Mouse (Mus musculus): ENCODE measurements at regions not wholly inside any gene's neighbourhood (a gene's known extent, or its start where the extent isn't known, plus 50 kb on each side); places are given as distances from the start of the nearest gene placed in this dataset.

DNA sequence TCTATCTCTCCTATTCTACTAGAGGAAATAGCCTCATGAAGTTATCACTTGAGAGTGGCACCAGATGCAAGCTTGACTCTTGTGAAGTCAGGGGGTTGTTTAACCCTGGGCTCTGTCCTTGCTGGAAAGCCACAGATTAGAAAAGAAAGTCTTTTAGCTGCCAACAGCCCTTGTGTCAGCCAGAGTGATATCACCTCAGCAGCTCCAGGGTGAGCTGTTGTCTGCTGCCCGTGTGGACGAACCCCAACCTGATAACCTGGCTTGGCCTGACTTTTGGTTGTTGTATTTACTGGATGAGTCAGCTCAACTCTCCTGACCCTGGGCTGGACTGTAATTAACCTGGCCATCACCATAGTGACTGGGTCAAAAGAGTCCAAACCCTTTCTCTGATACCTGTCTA is 88.6 kb upstream of the Serbp1 start:
- no peak for ATAC-seq

DNA sequence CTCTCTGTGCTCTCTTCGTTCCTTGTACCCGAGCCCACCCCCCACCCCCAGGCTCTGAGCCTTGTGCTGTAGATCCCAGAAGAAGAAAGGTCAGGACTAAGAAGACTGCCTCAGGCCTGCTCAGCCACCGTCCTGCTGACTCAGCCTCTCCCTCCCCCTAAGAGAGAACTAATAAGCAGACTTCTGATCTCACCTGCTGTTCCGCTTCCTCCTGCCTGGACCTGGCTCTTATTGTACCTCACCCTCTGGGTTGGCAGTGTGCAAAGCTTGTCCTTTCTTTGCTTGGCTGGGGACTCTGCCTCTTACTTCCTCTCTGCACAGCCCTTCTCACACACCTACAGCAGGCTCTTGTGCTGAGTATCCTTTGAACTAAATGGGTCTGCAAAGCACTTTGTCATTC is 91.3 kb upstream of the Serbp1 start:
- ATAC-seq: no peak

DNA sequence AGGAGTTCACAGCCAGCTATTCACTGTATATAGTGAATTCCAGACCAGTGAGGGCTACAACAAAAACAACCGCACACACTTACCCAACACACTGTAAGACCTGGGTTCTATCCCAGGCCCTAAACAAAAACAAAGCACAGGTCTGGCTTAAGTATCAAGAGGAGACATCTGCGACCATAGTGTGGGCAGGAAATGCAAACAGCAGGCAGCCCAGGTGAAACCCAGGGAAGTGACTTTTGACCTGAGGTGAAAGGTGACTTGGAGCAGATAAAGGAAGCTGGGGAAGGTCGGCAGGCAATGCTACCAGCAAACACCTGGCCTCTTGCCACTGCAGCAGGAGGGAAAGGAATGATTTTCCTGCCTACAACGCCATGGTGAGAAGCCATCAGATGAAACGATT is 92.0 kb upstream of the Serbp1 start:
- ATAC-seq: no peak

DNA sequence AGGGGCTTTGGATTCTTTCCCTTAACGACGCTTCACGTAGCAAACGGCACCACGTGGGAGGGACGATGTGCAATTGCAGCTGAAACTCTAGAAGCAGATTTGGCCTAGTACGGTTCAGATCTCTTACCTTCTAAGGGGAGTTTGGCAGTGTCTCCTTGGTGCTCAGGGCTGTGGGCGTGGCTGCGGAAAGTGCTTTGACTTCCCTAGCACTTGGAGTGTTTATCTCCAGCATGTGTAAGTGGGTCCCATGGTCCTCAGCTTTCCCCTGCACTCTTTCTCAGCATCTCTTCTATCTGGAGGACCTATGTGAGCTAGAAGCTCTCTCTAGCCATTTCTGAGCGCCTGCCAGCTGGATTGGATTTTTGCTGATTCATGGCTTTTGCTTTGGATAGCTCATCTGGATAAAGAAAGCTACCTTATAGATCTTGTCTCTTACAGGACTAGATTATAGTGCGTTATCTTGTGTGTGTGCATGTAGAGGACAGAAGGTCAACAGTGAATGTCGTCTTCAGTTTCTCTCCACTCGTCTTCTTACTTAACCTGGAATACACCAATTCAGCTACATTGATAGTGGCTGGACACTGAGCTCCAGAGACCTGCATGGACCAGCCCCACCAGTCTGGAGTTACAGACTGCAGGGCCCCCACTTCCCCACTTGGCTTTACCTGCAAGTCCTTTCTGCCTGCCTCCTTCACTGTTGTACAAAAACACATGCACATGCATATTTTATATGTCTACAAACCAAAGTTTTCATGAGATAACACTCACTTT is 92.8 kb upstream of the Serbp1 start:
- no peak for ATAC-seq

DNA sequence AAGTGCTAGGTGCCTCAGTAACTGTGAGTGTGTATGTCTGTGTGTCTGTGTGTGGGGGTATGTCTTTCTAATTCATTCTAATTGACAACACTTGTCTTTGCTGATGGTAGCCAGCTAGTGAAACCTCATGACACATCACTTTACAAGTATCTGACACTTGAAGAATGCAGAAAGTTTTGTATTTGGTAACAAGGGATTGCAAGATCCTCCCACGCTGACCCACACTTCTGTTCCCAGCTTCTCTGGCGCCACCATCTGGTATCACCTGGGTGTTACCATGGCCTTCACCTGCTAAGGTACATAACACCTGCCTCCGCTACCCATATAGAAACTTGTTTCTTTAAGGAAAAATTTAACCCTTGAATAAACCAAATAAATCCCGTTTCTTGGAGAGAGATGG is 95.8 kb upstream of the Serbp1 start:
- ATAC-seq: no peak

DNA sequence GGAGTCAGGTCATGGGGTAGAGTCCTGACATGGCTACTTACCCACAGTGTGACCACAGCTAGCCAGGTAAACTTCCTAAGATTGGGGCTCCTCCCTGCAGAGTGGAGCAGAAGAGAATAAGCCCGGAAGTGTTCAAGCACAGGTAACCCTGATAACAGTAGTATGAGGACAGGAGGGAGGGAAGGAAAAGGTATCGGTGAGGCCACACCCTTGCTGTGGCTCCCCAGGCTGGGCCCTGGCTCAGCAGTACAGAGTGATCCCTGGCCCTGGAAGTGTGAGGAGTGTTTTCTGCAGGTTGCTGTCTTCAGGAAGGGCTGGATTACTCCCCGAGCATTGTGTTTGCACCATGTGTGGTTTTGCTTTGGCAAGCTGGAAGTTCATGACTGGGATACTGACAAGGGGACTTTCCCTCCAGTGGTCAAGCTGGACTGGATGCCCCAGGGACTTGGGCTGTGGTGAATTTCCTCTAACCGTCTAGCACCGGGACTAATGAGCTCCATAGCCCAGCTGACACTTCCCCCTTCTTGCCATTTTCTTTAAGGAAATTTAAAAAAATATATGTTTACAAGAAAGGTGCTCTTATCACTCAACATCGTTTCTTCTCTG is 97.2 kb upstream of the Serbp1 start:
- no peak for ATAC-seq

DNA sequence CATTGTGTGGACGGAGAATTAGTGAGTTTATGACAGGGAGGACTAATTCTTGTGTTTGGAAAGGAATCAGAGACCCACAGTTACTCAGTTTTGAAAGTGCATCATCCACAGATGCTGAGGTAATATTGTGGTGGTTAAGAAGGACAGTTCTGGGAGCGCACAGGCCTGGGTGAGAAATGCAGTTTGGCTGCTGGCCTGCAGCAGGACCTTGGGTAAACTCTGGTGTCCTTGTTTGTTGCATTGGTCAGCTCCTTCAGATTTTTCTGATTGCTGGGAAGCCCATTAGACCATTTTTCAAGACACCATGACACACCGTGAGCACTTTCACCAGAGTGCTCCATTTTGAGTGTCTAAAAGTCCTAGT is 99.0 kb upstream of the Serbp1 start:
- no peak for ATAC-seq

DNA sequence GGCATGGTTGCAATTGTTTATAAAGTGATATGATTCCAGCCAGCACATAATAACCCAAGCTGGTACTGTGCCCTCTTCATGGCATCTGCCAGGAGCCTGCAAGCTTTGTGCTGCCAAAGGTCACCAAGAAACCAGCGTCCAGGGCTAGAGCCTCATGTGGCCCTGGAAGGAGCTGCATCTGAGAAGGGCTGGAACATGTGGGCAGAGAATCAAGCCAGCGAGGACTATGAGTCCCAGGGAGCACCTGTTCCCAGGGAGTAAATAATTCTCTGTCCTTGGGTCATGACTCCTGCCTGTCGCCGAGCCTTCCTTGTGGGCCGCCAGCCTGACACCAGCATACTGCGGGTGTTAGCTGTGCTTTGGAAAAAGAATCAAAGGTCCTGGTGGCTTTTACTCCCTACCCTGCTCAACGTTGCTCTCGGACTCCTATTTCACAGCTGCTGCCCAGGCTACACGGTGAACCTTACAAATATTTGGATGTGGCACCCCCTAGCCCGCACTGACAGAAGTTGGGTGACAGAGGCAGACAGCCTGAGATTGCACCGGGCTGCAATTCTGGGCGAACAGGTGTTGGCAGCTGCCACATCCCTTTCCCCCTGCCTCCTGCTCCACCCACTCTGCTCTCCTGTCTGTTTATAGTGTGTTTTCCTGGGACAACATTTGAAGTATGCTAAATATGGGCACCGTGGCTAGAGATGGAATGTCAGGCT is 99.5 kb upstream of the Serbp1 start:
- no peak for ATAC-seq

DNA sequence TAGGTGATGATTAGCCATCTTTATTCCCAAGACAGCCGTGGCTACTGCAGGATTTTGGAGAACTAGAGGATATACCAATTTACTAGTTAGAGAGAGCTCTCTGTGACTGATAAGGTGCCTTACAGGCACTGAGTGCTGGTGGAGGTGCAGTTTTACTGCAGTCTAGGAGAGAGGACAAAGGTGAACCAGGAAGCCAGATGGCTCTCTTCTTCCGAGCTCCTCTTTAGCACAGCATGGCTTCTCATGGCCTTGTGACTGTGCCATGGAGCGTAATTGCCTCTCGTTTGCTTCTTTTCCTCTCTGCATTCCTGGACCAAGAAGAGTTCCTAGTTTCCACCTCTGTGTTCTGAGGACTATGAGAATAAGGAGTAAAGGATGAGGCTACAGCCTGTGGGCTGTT is 100.2 kb upstream of the Gadd45a start:
- ATAC-seq: no peak

DNA sequence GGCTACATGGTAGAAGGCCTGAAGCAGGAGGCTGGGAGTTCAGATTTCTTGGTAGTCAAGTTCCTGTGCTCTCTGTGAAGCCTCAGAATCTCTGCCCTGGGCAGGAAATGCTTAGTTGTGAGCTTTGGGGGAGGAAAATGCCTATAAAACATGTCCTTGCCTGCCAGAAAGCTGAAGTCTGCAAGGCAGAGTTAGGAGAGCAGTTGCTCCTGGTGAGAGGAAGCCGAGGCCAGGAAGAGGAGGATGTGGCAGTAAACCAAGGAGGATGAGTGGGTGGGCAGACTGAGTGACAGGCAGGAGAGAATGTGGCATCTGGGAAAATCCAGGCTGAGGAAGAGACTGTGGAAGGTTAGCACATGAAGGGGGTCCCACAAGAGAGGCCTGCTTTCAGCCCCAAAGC is 97.7 kb upstream of the Gadd45a start:
- ATAC-seq: no peak

DNA sequence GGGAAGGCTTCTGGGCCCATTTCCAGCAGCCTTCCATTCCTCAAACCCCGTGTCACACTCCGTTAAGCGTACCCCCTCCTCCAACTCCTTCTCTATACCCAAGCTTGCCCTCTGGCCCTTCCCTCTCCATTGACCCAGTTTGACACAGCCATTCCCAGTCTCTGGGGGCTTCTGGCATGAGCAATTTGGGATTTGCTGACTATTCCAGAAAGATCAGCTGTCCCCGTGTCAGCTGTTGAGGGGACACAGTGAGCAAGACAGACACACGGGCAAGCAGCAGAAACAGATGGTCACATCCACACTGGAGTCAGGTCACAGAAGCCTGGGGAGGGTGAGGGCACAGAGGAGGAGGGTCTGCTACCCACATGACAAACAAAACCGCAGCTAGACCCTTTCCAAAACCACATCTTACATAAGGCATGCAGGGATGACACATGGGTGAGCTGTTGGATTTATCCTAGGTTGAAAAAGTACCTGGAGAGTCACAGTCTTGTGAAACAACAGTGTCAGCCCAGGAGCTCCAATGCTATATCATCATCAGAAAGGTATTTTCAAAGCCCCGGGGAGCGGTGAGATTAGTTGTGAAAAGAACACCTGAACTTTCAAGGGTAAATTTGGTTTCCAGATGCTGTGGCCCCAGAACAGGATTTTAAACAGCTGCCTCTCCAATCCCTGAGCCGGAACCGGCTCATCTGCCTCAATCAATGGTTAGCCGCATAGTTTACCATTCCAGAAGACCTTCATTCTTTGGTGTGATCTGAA is 93.5 kb upstream of the Gadd45a start:
- ATAC-seq: no peak

DNA sequence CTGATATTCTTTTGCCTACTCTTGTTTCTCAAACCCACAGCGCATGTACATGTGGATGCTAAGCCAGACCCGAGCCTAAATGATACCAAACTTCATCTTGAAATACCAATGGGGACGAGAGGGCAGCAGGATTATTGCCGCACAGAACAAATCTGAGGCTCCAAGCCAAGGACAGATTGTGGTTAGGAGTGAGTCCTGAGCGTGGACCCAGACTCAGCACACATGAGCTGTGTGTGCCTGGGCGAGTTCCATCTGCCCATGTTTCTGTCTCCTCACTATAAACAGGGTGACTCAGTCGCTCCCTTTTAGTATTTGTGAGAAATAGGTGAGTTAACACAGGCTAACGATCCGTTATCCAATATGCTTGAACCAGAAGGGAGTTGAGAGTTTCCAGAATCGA is 92.4 kb upstream of the Gadd45a start:
- no peak for ATAC-seq

DNA sequence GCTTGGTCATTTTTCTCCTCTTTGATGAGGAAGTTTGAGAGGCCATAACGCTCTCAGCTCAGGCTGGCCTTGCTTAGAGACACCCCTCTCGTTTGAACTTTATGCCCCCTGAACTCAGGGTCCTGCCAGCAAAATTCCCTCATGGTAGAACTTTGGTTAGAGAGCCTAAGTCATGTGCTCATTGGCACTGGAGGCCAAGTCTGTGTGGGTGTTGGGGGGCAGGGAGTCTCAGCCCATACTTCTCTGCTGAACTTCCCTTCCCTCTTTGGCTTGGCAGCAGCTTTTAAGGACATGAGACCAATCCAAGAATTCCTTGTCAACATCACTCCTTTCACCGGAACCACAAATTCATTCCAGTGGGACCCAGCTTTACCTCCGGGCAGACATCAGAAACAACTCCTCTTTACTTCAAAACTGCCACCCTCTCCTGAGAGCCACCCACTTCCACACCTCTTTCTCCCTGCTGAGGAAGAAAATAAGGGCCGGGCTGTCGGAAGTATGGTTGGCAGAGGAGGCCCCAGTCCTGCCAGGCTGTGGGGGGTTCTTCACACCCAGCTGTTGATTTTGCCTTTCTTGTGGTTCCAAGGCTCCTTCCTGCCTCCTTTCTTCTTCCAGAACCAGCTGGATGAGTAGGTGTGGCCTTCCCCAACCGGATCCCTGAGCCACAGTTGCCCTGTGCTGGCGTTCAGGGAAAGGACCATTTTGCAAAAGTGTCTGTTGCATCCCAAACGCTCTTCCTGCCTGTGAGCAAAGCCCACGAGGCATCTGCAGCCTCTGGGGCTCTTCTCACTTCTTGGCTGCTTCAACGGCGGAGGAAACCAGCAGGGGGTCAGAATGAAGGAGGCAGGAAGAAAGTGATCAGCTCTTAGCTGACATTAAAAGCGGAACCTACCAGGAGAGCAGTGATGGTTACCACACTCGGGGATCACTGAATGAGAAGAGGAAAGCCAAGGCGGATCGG is 91.5 kb upstream of the Gadd45a start:
- no peak for ATAC-seq

DNA sequence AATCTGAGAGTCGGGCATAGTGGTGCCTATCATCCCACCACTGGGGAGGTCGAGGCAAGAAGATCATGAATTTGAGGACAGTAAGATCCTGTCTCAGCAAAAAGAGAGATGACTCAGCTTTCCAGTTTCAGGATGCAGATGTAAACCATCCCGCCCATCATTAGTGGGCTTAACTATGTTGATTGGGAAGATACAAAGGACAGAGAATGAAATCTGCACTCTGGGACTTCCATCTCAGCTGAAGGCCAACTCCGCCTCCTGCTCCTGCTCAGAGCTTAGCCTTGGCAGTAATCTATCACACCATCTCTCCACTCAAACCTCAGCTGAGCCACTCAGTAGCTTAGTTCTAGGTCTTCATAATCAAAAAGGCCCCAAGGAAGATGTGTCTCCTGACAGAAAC is 90.5 kb upstream of the Gadd45a start:
- no peak for ATAC-seq

DNA sequence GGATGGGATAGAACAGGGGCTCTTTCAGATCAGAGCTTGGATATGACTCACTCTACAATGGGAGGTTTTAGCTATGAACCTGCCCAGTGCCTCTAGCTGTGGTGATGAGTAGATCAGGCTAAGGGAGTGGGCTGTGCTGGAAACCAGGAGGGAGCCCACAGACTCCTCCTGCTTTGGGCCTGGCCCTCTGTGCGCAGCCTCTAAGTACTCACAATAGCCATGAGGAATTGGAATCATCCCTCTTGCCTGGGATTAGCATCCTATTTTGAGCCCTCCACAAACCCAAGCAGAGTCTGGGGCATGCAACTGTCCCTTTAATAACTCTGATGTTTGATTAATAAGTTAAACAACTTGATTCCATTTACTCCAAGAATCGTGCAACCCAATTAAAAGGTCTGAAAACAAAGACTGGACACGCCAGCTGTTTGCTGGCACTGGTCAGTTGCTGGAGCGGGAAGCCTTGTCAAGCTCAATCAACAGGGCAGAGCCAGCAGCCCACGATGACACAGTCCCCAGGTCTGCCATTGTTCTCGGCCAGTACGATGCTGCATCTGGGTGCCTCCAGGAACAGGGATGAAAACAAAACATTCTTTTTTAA is 88.6 kb upstream of the Gadd45a start:
- no peak for ATAC-seq

DNA sequence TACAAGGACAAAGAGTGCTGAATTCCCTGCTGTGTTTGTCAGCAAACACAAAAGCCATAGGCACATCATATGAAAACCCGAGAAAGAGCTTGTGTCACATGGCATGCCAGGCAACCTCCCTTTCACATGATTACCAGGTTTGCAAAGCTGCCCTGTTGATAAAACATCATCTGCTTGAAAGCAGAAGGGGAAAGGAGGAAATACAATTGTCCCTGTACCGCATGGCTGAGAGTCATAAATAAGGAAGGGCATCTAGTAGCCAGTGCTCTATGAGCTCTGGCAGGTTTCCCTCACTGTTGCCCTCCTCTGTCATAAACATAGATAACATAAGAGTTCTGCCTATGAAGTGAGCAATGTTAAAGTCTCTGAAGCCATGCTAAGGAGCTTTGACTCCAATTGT is 86.8 kb upstream of the Gadd45a start:
- no peak for ATAC-seq

DNA sequence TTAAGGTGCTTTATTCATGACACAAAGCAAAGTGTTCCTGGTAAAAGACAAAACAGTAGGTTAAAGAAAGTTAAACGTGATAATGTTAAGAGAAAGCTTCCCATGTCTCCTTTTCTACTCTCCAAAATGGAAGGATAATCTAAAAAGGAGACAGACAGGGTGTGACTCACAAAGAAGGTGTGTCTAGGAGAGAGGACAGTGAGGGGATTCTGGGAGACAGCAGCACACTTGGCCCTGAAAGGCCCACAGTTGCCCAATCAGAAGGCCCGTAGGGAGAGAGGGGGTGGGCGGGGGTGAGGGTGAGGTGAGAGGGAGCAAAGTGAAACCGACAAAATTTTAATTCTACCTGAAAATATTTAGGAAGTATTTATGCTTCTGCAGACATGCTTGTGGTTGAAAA is 85.8 kb upstream of the Gadd45a start:
- no peak for ATAC-seq

DNA sequence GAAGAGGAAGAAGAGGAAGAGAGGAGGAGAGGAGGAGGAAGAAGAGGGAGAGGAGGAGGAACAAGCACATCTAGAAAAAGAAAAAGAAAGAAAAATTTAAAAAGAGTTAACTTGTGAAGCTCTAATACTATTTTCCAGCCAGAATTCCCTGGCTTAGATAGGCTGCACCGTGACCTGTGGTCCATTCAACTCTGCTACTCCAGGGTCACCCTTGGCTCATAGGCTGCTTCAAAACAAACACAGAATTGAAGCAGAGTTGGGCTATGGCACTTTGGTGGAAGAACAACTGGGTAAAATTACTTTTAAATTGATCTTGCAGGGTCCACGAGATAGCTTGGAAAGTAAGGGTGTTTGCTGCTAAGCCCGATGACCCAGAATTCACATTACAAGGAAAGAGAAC is 79.0 kb upstream of the Gadd45a start:
- ATAC-seq: no peak

DNA sequence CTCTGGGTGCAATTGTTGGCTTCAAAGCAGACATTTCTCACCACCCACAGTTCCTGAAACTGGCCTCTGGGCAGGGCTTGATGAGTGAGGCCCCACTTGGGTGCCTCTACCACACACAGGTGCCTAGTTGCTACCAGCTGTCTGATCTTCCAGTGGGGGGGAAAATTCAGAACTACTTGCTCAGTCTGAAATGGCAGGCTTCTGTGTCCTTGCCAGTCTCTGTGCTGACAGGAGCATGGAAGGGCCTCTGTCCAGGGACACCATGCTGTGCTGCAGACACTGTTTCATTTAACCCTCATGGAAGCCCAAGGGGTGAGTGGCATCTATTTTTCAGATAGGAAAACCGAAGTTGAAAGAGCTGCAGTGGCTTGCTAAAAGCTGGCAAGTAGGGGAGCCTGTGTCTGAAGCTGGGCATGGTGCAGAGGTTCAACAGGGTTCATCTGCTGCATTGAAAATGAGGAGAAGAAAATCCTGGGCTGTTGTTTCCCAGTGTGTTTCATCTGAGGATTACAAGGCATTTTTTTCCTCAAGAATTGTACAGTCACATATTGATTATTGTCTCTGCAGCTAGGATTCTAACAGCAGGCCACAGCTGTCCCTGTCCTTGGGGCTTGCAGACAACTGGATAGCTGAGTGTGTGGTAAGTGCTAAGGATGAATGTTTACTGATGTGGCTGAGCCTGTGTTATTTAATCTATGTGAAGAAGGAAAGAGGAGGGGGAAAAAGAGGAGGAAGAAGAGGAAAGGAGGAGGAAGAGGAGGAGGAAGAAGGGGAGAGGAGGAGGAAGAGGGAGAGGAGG is 78.4 kb upstream of the Gadd45a start:
- ATAC-seq: no peak

DNA sequence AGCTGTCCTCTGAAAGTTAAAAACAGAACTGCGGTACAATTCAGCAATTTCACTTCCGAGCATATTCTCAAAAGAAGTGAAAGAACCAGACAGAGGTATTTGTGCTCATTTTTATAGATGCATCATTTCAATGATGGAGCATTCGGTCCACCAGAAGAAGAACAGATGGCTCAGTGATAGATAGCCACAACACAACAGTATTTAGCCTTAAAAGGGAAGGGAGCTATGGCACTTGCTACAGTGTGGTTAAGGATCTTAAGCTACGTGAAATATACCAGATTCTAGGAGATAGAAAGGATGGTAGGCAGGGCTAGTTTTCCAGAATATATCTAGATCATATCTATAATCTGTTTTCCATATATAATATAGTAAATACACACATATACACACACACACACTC is 77.5 kb upstream of the Gadd45a start:
- ATAC-seq: no peak

DNA sequence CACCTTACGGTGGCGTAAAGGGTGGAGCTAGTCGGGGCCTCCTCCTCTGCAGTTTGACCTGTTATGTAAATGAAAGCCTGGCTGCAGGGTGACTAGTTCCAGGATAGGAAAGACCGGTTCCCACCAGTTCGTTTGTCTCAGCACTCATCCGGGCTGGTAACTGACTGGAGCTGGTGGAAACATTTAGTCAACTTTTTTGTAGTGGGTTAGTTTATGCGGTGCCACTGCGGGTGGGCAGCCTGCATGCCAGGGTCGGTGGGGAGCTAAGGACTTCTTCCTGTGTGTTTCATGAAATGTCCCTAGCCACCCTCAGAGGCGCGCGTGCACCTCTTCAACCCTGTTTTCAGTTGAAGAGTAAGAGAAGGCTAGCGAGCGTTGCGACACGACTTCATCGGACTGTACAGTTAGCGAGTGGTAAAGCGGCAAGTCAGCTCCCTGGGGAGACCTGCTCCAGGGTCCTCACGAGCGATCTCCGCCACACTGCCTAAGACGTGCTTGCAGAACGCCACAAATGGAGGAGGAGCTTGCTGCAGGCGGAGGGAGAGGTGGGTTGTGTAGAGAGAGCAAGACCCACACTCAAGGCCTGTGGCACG is 76.5 kb upstream of the Gadd45a start:
- ATAC-seq: no peak
